Mouse (Mus musculus) testis, postnatal 14 days (tissue): Measurements from ENCODE around the gene Grin1.
"Not testable (repeated sequence)": the region's sequence is repeated elsewhere in the genome, so short reads cannot be mapped to it uniquely, and the experiment has no call there.

Experiments
- DNase-seq: peaks from one replicate; pipeline ENCODE4 v3.0.0; 2021; ENCODE audit warnings: low spot score

Grin1 gene

DNA sequence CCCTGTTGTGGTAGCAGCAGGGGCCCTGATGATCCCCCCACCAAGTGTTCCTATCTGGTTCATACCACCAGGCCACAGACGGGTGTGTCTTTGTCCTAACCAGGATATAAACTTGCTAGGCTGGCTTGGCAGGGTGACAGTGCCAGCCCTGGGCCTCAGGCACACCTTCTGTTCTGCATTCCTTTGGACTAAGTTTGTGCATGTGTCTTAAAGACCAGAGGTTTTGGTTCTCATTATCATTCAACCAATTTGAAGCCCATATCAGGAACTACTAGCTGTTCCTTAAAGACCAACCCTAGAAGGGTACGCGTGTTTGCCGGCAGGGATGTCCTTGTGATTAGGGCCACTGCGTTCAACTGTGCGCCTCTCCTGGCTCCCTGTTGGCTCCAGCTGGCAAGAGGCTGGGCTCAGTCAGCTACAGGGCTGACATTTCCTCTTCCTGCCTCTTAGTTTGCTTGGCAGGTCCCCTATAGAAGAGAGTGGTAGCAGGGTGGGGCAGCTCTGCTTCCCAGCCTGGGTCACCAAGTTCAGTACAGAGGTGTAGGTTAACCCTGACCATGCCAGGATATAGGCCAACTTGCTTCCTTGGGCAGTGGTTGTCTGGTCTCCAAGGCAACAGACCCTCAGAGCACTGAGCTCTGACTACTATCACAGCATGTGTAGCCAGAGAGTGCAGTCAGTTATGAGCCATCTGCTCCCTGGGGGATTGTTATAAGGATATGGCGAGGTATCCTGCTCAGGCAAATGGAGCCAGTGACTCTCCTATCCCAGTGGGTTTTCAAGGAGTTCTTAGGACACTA, 31.9 kb downstream of the Grin1 start:
- DNase-seq, result peak; percentile 14

GRCm38 (mm10) chr2:25286314-25286713, 32.7 kb downstream of the Grin1 start:
- no peak for DNase-seq

DNA sequence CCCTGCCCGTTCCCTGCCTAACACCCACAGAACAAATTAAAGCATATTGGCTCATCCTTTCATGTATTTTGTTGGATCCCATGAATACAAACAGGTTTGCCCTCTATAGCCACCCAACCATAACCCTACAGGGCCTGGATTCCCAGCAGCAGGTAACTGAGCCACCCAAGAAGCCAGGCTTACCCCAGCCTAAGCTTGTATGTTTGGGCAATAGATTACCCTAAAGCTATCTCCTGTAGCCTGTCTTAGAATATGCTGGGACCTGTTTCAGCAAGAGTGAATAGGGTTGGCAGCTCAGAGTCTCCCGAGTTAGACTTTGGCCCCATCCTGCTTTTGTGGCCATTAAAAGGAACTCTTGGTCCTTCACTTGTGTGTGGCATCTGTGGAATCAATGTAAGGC, 33.4 kb downstream of the Grin1 start:
- DNase-seq, result no peak

DNA sequence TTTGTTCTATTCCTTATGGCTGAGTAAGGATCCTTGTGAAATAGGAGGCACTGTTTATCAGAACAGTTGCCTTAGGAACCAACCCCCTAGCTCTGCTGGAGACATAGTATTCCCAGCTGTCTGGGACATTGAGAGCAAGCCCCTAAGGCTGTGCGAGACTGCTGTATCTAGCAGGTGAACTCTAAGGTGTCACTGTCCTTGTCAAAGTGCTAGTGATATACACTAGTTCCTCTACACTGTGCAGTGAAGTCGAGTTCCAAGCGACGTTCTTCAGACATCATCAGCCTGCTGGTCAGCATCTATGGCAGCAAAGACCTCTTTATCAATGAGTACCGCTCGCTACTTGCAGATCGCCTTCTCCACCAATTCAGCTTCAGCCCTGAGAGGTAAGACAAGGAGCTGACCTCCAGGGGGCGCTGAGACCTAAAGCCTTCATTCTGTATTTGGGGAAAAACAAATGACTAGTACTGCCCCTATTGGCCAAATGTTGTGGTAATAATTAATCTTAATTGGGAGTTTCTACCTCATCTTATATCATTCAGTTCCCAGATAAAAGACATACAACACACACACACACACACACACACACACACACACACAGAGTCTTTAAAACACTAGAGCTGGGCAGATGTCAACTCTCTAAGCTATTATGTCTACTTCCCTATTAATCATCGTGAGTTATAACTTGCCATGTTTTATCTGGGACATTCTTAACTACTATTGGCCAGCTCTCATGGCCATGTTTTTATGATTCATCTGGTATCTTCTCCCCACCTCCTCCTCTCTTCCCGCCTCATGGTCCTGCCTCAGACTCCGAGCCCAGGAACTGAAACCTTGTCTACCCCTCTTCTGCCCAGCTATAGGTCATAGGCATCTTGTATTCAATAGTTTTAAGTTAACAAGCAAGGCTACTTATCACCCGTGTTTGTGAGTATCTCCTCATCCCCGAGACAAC, 39.8 kb downstream of the Grin1 start:
- DNase-seq, result no peak

- no peak for DNase-seq
Measured at GRCm38 (mm10) chr2:25273010-25273409, 46.0 kb downstream of the Grin1 start.

- DNase-seq, result no peak
Measured at GRCm38 (mm10) chr2:25272515-25272914, 46.5 kb downstream of the Grin1 start.

GRCm38 (mm10) chr2:25271827-25272511, 47.0 kb downstream of the Grin1 start, which contains the start of the genes Ssna1 and Anapc2:
TSS of gene Ssna1 (minus strand) at chr2:25272438.
TSS of gene Anapc2 (plus strand) at chr2:25272478.
- DNase-seq, result peak; percentile 96

DNA sequence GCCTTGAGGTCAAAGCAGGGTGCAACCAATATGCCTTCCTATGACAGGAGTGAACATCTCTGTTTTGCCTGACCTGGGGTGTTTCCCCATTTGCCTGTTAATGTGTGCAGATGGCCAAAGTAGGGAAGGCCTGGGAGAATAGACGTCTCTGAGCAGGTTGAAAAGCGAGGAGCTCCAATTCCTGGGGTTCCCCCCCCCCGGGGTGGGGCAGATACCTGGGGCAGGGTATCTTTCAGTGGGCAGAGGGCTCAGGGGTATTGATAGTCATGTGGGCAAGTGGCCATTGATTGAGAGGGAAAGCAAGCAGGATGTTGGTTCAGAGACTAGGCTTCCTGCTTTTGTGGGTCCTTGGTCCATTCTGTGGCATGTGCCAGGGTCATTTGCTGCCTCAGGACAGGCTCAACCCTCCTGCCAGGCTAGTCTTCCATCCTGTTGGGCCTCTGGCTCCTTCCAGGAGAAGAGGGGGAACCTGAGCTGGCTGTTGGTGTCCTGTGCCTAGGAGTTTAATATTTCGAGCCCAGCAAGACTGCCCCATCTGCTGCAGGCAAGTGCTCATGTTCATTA, 51.2 kb downstream of the Grin1 start:
- DNase-seq, result no peak

- no peak for DNase-seq
Measured at GRCm38 (mm10) chr2:25267241-25267640, 51.7 kb downstream of the Grin1 start.

DNA sequence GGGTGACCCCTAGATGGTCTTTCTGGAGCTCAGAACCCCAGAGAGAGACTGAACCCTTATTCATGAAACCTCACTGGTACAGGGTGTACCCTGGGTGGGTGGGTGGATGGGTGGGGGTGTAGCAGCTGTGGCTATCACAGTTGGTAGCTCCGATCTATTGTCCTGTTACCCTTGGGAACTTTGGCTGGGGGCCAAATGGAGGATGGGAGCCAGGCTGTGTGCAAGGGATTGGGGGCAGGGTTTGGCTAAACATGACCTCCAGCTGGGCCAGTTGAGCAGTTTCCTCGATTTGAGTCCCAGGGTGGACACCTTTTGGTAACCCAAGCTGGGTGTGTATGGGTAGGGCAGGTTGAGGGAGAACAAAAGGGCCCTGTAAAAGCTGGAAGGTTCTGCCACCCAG, 52.3 kb downstream of the Grin1 start:
- DNase-seq, result no peak

GRCm38 (mm10) chr2:25265897-25266656, 52.9 kb downstream of the Grin1 start:
- no peak for DNase-seq

DNA sequence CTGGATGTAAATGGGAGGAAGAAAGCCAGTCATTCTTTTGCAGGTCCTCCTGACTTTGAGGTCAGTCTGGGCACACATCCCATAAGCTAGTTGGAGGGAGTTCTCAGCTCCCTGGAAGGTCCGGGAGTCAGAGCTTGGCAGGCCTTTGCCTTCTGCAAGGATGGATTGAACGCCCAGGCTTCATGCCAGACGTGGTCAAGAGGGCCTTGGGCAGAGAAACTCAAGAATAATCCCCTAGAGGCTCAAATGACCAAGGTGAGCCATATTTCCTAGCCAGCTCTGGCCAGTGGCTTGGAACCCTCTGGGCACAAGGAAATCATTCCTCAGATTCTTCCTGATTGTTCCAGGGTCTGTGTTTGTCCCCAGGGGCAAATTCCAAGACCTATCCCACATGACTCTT, 54.1 kb downstream of the Grin1 start:
- DNase-seq, result no peak

DNA sequence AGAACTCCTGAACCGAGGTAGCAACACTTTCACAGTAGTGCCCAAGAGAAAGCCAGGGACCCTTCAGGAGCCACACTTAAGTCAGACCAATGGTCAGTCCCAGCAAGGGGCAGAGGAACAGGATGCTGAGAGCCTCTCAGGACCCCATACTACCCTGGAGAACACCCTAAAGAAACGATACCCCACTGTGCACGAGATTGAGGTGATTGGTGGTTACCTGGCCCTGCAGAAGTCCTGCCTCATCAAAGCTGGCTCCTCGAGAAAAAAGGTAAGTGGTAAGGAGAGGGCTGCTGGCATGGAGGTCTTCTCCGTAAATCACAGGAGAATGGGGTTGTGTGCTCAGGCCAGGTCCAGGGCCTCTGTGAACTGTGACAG, 54.7 kb downstream of the Grin1 start:
- no peak for DNase-seq

- no peak for DNase-seq
Measured at GRCm38 (mm10) chr2:25263623-25264285, 55.2 kb downstream of the Grin1 start.

DNA sequence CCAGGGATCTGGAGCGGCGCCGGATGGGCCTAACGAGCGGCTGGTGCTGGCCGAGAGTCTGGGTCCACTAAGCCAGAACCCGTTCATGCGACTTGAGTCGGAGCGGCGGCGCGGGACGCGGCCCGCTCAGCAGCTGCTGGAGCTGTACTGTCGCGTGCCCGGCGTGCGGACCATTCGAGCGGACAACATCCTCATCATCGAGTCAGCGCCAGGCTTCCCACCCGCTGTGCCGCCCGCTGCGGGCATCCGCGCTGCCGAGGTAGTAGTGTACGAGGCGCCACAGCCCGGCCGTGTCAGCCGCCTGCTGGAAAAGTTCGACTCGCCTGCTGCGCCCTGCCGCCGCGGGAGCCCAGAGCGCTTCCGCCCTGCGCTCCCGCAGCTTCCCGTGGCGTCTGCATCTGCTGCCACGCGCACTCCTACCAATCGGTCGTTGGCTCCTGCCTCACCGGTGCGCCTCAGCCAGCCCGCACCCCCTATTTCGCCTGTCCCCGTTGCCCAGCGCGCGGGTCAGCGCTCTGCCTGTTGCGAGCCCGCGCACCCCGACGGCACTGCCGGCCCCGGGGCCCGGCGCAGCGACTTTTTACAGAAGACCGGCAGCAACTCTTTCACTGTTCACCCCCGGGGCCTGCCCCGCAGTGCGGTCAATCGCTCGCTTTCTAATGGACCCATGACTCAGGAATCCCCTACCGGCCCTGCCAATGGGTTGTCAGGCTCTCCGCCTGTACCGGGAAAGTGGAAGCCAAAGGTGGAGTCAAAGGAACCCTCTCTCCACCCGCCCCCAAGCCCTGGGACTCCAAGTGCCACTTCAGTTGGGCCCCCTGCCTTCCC, 56.0 kb downstream of the Grin1 start:
- DNase-seq, result peak; percentile 46

DNA sequence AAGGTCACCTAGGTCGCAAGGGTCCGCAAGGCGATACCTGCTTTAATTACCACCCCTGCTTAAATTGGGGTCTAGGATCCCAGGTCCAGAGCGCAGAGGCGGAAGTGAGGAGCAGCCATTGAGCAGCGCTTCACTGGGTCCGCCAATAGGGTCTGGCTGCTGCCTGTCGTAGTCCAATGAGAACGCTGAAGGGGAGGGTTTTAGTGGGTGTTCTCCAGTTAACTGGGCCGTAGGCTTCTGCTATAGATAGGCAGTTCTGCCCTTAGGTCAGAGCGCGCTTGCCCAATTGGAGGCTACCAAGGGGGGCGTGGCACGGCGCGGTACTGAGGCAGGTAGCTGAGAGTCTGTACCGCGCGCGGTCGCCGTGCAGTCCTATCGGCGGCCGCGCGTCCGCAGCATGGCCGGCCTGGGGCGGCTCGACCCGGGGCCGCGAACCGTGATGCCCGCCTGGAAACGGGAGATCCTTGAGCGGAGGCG, 56.7 kb downstream of the Grin1 start, which contains the start of gene Tprn:
Gene Tprn, plus strand, starts transcription at position 328 of the 477 bp plus-strand sequence.
- DNase-seq, result peak; percentile 96

GRCm38 (mm10) chr2:25261870-25262269, 57.1 kb downstream of the Grin1 start:
- no peak for DNase-seq

DNA sequence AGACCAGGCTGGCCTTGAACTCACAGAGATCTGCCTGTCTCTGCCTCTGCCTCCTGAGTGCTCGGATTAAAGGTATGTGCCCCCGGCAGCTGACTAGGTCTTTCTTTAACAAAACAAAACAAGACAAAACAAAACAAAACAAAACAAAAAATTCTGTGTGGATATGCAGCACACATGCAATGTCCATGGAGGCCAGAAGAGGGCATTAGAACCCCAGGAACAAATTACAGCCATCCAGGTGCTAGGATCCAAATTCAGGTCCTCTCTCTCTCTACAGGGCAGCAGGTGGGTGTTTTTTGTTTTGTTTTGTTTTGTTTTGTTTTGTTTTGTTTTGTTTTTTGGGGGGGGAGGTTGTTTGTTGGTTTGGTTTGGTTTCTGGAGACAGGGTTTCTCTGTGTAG, 60.1 kb downstream of the Grin1 start:
- DNase-seq, result no peak

DNA sequence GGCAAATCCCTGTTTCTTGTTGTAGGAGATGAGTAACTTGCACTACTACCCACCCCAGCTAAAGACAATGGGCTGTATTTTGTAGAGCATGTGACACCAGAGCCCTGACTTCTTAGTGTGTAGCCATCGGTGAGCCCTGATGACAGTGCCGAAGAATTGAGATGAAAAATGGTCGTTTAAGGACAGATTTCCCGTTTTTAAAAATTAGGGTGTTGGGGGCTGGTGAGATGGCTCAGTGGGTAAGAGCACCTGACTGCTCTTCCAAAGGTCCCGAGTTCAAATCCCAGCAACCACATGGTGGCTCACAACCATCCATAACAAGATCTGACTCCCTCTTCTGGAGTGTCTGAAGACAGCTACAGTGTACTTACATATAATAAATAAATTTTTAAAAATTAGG, 61.7 kb downstream of the Grin1 start:
- not testable (repeated sequence) for DNase-seq
